Mouse (Mus musculus) lung, postnatal 36 days (tissue): ENCODE data around the gene A830031A19Rik.

Experiments
- DNase-seq: peaks from one replicate; pipeline ENCODE4 v3.0.0; 2022; ENCODE audit warnings: mixed read lengths

Gene A830031A19Rik

GRCm38 (mm10) chr11:24000675-24001074 is 74.2 kb downstream of the A830031A19Rik start:
- no peak for DNase-seq
